Mouse (Mus musculus): Measurements from ENCODE around the gene Trim47.

The Trim47 gene

GRCm38 (mm10) chr11:116087194-116088130, 39.5 kb downstream of the Trim47 start:
- DNase-seq, result peak; percentile 99

DNA sequence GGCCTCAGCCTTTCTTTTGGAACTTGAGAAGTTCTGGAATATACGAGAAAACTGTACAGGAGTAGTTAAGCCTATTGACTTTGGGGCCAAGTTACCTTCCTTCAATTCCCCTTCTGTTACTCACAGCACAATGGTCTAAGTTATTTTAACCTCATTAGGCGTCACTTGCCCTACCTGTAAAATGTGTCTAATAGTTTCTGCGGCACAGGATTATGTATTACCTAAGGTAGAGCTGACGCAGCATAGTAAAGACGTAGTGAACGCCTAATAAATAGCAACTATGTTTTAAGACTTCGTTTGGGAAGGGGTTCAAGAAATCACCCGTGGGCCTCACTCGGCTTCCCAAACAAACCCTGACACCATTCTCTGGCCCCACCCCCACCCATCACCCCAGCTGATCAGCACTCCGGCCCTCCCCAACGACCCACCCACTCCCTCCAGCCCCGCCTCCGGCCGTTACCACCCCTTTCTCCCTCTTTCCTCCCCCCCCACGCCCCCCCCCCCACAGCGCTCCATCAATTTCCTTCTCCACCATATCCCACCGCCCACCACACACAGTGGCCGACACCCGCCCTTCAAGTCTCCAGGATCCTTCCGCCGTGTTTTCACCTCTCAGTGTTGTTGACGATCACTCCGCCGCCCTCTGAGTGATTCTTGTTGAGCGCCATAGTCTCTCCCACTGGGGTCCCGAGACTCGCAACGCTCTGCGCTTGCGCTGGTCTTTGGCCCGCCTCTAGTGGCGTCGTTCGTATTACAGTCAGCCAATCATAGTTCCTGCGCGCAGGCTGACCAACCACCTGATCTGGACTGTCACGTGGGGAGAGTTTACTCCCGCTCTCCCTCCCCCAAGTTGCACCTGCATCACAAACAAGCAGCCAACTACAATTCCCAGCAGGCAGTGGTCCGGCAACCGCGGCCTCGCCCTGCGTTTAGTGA, 40.5 kb downstream of the Trim47 start, which contains the start of gene Wbp2:
Gene Wbp2 (minus strand): TSS at position 738 of the 936 bp plus-strand sequence.
- peak; percentile 100 for DNase-seq

DNA sequence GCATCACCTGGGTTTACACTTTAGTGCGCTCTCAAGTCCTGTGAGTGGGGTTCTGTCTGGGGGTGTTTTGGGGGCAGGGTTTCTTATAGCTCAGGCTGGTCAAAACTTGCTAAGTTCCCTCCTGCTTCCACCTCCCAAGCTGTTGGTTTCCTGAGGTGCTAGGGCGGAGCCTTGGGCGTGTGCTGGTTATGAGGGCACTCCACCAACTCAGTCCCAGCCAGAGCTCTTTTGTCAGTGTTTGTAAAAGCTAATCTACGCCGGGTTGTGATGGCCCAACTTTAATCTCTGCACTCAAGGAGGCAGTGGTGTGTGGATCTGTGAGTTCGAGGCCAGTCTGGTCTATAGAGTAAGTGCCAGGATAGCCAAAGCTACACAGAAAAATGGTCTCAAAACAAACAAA, 42.8 kb downstream of the Trim47 start:
- DNase-seq, result no peak

DNA sequence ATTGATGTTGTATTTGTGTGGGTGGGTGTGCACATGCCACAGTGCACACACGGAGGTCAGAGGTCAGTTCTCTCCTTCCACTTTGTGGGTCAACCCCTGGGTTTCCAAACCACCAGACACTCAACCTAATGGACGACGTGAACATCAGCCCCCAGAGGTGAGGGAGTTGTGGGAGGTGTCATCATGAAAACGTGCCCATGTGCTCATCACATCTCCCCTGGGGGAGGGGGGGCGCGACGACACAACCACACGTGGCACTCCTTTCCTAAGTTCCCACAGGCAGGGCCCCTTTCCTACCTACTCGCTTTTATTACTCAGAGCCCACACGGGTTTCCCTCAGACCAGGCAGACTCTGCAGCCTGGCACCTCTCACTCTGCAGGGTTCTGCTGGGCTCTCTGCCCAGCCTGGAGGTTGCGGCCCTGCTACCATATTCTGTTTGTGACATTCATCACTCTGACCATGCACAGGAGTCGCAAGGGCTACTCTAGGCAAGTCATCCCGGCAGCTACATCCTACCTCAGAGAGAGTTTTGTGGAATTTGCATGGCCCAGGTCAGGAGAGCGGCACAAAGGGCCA, 43.8 kb downstream of the Trim47 start:
- DNase-seq, result peak; percentile 92

DNA sequence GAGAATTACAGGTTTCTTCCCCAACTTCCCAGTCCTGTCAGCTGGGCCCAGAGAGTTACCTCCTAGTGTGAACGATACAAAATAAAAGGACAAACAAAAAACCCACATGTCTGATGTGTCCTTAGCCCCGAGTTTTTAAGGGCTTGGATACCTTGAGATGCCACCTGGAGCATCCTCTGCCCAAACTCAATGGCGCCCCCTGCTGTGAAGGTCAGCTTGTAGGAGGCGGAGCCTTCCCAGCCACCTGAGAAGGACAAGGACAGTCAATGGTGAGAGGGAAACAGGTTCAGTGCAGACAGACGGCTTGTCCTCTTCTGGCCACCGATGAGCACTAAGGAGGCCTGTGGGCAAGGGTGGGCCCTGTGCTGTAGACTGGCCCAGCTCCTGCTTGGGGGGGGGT, 45.9 kb downstream of the Trim47 start:
- no peak for DNase-seq

- DNase-seq, result no peak
These were observed 47.5 kb downstream of the Trim47 start for GRCm38 (mm10) chr11:116079511-116079910.

GRCm38 (mm10) chr11:116078676-116079320, 48.2 kb downstream of the Trim47 start:
- DNase-seq, result no peak

GRCm38 (mm10) chr11:116078221-116078620, 48.8 kb downstream of the Trim47 start:
- DNase-seq, result peak; percentile 97

GRCm38 (mm10) chr11:116077446-116078204, 49.4 kb downstream of the Trim47 start, which contains the start of gene Unc13d:
Gene Unc13d, minus strand, starts transcription at chr11:116077961.
- DNase-seq, result peak; percentile 97

DNA sequence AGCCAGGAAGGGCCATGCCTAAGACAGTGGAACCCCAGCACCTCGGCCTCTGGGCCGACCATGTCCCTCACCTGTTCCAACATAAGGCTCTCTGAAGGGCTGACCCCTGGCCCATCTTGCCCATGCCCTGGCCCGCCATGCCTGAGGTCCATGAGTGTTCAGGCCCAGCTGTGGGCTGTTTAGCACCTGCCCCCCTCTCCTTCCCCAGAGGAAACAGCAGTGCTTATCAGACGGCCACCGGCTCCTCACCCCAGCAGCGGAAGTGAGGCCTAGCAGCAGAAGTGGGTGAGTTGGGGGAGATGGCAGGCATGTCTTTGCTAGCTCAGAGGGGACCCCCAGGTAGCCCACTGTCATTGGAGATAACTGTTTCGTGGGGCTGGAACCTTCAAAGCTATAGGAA, 50.2 kb downstream of the Trim47 start:
- DNase-seq, result no peak

DNA sequence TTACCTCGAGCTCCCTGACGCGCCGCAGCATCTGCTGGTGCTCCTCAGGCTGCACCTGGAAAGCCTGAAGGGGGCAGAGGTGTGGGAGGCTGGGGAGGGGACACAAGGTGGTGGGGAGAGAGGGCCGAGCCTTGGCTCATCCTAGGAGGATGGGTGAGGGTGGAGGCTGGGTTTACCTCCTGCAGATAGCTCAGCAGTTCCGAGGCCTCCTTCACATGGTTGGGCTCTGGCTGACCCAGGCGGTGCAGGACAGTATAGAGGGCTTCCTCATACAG, 50.8 kb downstream of the Trim47 start:
- no peak for DNase-seq

- no peak for DNase-seq
These were observed 51.3 kb downstream of the Trim47 start for GRCm38 (mm10) chr11:116075539-116076265.

- DNase-seq, result no peak
These were observed 52.5 kb downstream of the Trim47 start for GRCm38 (mm10) chr11:116074436-116074991.

GRCm38 (mm10) chr11:116072608-116073007, 54.4 kb downstream of the Trim47 start:
- no peak for DNase-seq

- no peak for DNase-seq
These were observed 55.5 kb downstream of the Trim47 start for GRCm38 (mm10) chr11:116071510-116071909.

DNA sequence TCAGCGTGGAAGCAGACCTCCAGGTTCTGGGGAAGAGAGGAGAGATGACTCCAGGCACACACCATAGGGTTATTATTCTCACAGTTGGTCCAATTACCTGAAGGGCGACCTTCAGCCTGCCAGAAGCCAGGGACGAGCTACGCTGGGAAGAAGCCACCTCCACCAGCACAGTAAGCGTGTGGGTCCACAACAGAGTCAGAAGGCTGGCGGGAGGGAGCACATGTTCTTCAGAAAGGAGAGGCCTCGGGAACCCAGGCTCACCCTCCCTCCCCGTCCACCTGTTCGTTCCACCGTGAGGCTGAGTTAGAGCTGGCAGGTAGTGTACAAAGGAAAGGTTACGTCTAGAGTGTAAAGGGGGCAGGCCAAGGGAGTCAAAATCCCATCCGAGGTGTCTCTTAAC, 61.7 kb downstream of the Trim47 start:
- DNase-seq, result no peak

GRCm38 (mm10) chr11:116064187-116064867, 62.7 kb downstream of the Trim47 start:
- no peak for DNase-seq

- DNase-seq, result no peak
These were observed 63.4 kb downstream of the Trim47 start for GRCm38 (mm10) chr11:116063562-116063961.

DNA sequence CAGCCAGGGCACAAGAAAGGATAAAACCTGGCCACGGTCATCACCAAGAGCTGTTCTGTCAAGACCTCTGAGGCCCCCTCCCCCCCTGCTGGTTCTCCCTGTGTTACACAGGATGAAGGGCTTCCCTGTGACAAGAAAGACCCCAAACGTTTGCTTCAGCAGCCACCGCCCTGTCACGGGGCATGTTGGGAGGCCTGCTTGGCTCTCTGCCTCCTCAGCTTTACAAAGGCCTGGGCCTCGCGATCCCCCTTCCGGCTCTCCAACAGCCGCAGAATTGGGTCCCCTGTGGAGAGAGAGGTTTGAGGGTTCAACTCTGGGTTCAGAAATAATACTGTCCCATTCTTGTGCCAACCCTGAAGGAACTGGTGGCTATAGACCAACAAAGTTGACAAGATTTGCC, 64.5 kb downstream of the Trim47 start:
- DNase-seq, result no peak
